Mouse (Mus musculus): ENCODE data around the gene Hist1h1t.
"Not testable (repeated sequence)": the region's sequence is repeated elsewhere in the genome, so short reads cannot be mapped to it uniquely, and the experiment has no call there.

DNA sequence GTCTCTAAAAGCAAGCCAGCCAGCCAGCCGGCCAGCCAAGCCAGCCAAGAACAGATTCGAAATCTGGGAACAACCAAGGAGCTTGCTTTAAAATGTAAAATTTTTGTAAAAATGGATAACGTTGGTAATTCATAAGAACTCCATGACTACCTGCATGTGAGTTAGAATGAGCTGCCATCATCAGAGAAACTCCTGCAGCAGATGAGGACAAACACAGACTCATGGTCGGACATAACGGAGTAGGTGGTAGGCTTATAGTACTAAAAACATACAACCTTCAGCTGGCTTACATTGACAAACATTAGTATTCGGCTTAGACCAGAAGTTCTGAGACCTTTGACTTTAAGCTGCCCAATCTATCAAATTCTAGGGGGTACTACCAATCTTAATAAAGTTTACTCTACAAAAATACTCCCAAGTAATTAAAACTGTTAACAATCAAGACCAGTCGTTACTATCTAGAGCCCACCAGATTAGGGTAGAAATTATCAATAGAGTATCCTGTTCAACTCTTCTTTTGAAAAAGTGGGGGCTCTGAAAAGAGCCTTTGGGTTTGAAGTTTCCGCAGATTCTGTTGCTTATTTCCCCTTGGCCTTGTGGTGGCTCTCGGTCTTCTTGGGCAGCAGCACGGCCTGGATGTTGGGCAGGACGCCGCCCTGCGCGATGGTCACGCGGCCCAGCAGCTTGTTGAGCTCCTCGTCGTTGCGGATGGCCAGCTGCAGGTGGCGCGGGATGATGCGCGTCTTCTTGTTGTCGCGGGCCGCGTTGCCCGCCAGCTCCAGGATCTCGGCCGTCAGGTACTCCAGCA is 12.5 kb upstream of the Hist1h1t start:
- not testable (repeated sequence) for TF ChIP-seq FLI1 (IDR thresholded peaks at IDR 0.05; ENCODE audit: low read length); GATA1 (IDR thresholded peaks at IDR 0.05; ENCODE audit: borderline replicate concordance, low read length)

Data from megakaryocyte, embryonic 14.5 days (primary cell).